Mouse (Mus musculus) Muller cell, postnatal 12 days (primary cell): Measurements from ENCODE around the gene Dusp16.
A peak's percentile ranks its signal among the peaks of the same experiment; 100 is the strongest.
"Not testable (repeated sequence)": the region's sequence is repeated elsewhere in the genome, so short reads cannot be mapped to it uniquely, and the experiment has no call there.

ENCODE experiments used
- DNase-seq: peaks from one replicate; pipeline ENCODE4 v3.0.0-alpha.2; 2015; ENCODE audit errors: inconsistent ontology term

The Dusp16 gene

DNA sequence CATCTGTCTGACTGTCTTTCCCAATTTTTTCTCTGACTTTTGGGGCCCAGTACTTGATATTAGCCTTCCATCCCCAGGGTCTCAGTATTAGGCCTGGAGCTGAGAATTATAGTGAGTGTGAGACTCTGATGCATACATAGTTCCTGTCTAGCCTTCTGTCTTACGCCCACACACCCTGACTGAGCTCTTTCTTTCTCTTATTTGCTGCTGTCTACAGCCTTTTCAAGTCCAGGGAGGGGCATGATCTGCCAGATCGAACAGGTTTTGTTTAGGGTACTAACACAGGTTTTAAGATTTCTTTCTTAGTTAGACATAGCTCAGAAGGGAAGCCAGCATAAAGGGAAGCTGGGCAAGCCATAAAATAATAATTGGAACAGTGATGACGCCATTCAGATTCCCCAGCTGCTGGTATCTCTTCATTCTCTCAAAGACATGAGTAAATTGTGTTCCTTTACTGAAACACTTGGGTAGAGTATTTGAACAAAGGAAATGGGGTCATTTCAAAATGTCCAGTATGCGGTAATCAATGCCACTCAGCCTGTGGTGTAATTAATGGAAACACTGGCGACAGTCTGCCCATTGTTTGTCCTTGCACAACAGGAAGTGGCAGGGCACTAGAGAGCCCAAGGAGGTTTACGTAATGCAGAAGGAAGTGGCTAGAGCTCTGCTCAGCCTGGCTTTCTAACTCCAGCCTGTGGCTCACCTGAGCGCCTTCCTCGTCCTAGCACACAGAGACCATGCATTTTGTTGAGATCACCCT, 91.8 kb downstream of the Dusp16 start:
- peak; percentile 96 for DNase-seq

DNA sequence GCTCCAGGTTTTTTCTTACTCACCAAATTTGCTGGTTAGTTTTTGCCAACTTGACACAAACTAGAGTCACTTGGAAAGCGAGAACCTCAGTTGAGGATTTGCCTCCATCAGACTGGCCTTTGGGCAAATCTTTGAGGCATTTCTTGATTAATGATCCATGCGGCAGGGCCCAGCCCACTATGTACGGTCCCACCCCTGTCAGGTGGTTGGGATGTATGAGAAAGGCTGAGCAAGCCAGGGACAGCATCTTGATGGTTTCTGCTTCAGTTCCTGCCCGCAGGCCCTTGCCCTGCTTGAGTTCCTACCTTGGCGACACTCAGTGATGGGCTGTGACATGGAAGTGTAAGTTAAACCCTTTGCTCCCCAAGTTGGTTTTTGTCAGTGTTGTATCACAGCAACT, 94.2 kb downstream of the Dusp16 start:
- DNase-seq, result no peak

DNA sequence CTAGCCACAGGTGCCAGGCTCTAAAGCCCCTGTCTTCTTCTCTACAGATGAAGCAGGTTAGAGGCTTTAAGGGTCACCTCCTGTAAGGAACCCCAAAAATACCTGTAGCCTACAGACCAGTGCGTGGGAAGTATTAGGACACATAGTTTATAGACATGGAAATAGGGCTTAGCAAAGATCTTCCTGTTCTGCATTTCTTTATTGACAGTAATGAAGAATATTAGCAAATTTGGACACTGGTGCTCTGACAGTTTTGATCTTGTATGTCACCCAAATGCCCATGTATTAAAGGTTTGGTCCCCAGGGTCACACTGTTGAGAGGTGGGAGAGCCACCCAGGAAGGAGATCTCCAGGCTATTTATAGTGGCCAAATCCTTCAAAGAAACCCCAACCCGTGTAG, 95.9 kb downstream of the Dusp16 start:
- DNase-seq, result no peak

DNA sequence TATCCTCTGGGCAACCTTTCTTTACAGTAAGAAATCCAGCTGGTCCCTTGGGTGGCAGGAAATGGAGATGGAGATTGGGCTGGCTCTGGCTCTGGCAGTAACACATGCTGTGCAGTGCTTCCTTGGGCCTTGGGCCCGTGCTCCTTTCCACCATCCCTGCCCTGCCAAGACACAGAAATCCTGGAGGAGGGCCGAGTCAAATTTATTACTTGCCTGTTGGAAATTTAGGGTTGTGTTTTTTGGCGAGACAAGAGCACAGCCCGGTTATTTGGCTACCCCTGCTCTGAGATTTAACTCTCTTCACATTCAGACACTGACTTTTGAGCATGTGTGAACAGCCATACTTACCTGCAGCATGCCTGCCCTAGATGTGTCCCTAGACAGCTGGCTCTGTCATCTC, 96.3 kb downstream of the Dusp16 start:
- DNase-seq, result no peak

DNA sequence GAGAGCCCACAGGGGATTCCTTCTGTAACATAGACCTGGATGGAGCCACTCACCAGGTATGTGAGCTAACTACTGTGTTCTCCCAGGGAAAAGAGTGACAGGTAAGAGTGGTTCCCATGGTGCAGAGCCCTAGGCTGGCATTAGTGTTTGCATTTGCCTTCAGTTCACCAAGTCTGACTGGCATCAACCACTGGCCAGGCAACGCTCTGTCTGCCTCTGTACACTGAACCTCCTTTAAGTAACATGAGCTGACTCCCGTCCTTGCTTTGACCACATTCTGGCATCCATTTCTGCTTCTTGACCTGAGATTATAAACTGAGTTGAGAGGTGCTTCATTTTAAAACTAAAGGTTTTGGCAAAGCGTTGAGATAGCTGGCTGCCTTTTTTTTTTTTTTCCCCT, 96.8 kb downstream of the Dusp16 start:
- DNase-seq, result no peak

DNA sequence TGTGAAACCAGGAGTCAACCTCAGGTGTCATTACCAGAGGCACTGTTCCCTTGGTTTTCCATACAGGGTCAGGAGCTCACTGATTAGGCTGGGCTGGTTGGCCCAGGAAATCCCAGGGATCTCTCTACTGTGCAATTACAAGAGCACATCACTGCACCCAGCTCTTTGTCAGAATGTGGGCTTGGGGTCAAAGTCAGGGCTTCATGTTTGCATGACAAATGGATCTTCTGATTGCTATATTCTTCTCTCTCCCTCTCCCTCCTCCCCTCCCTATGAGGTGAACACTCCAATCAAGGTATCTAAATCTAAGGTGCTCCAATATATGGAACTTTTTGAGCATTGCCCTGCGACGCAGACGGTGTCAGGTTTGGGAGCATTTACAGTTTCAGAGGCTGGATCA, 97.4 kb downstream of the Dusp16 start:
- no peak for DNase-seq

DNA sequence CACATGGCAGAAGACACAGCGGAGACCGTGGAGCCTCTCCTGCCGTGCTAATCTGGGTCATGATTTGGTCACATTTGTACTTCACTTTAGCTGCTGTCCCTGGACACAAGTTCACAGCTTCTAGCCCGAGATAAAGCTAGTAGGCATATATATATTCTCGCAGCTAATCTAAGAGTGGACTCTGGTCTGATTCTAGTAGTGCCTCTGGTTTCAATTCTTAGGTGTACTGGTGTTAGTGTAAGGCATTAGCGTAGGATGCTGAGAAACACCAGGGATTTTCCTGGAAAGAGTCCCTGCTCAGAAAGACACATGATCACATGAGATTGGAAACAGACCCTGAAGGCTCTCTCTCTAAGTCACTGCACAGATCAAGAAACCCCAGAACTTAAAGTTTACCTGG, 97.9 kb downstream of the Dusp16 start:
- DNase-seq, result no peak

DNA sequence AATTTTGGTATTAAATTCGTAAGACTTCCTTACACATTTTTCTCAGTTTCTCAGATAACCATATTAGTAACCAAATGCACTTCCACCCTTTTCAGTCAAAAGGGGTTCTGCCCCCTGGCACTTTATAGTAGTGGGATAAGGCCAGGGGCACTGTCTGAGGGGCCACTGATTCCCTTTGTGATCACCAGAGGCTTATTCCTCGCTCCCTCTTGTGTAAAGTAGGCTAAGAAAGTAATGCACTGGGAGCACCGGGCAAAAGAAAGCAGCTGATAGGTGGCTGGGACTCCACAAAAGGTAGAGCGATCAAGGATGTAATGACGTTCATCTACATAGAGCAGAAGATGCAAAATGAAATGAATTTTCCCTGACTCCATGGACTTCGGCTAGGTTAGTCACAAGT, 106.9 kb downstream of the Dusp16 start:
- DNase-seq, result no peak

DNA sequence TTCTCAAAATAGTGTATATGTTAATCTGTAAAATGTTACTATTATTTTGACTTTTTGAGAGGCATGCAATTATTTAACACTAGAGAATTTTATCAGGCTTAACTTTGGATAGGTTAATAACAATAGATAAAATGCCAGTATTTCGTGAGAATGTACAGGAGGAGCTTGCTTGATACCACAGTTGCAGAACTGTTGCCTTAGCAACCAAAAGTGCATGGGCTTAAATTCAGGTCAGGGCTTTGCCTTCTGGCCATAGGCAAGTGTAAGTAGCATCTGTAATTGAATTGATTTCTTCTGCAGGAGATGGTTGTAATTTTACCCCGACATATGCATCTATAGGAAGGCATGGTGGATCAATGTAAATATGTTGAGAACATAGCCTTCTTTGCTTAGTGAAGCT, 107.4 kb downstream of the Dusp16 start:
- DNase-seq, result no peak

DNA sequence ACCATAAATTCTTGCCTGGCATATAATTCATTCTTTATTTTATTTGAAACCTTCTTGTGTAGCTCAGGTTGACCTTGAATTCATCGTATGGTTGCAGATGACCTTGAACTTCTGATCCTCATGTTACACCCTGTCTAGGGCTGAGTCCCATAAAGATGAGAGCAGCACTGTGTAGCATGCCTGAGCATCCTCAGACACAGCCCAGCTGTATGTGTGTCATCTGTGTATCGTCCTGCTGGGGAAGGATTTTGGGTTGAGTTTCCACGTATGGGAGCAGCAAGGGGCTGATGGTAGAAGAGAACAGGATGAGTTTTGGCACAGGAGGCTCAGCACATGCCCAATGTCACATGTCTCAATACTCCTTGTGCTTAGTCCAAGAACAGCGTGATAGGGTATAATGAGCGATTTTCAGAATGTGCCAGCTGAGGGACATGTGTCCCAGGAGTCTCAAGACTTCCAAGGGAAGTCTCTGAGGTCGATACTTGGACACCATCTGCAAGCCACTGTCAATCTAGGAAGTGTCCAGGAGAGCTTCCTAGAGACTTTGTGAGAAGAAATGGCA, 108.0 kb downstream of the Dusp16 start:
- DNase-seq, result no peak

DNA sequence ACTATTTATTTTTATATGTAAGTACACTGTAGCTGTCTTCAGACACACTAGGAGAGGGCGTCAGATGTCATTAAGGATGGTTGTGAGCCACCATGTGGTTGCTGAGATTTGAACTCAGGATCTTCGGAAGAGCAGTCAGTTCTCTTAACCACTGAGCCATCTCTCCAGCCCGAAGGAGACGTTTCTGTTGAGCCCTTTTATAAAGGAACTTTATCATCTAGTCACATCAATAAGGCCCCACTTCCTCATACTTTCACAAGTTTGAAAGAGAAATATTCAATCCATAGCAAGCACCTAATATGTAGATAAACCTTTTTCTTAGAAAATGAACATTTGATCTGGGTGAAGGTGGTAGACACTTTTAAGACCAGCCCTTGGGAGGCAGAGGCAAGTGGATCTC, 113.1 kb downstream of the Dusp16 start:
- not testable (repeated sequence) for DNase-seq

DNA sequence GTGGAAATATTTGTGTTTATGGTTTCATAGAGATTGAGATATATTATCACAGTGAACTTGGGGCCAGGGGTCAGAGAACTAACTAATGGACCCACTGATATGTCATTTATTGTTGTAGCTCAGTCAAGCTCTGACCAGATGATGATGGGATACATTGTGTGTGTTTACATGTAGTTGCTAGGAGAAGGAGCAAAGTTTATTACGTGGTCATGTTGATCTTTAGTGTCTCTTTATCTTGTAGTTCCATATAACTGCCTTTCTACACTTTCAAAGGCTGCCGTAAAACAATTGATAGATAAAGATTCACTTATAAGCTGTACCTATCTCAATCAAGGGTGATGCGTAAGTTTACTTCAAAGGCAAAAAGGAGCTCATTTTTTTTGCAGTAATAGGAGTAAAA, 114.4 kb downstream of the Dusp16 start:
- no peak for DNase-seq

DNA sequence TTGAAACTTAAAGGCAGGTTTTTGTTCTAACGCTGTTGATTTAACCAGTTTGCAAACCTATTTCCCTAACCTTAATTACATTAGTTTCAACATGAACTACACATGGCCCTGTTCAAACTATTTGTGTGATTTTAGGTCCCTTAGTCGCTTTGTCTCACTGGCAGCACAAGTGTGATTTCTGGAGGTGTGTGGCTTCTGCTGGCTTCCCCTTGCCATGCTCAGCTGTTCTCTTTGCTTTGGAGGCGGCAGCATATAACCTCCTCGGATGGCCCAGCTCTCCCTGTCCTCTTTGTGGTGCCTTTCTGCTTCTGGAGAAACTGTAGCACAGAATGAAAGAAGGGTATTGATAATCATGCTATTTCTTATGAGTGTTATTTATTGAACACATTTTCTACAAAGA, 114.9 kb downstream of the Dusp16 start:
- DNase-seq, result no peak

DNA sequence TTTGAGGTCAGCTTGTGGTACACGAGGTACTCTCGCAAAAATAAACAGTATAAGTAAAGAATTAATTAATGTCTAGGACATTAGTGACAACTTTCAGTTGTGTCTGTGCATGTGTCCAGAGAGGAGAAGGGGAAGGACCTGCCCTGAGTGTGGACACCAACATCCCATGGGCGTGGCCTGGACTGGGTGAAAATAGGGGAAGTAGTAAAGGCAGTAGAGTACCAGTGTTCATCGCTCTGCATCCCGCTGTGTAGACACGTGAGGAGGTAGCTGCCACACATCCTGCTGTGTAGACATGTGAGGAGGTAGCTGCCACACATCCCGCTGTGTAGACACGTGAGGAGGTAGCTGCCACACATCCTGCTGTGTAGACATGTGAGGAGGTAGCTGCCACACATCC, 118.7 kb downstream of the Dusp16 start:
- not testable (repeated sequence) for DNase-seq

DNA sequence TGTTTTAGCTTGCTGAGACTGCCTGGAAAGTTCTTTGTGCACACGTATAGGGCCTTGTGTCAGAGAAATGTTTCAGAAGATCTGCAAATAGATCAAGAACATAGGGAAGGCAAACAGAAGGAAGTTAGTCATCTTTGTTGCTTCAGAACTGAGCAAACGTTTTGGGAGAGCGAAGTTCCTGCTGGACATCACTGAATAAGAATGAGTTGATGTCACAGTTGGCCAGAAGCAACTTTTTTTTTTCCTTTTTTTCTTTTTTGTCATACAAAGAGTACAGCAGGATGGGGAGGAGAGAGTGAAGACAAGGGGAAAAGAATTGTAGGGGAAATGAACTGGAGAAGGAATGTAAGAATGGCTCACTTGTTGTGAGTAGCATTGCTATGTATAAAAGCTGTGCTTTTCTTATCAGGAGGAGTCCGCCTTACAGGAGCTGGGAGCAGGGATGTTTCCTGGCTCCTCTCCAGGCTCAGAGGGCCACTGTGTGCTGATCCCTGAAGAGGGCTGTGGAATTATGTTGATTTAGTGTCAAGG, 121.5 kb downstream of the Dusp16 start:
- DNase-seq, result peak; percentile 90

DNA sequence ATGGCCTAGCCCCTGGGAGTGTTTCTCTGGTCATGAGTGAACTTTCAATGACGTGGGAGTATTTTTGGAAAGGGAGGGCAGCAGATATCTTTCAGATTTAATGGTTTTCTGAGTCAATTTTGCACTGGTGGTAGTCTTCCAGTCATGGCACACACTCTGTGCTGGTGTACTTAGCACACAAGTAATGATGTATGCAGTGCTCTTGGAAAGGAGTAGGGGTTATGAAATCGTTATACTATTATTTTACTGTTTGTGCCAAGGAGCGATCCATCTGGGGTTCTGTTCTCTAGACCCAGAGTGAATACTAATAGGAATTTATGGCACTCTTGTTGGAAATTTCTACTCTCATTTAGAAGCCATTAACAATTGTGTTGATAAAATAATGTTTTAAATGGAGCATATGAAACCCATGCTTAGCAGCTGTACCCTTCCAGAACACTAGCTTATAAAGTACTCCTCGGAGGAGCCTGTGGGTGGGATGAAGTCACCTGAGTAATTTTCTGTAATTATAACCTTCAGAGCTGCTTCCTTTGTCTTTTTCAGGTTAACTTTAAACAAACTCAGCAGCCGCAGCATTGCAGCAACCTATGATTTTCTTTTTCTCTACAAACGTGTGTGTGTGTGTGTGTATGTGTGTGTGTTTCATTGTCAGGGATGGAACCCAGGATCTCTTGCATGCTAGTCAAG, 123.1 kb downstream of the Dusp16 start:
- peak; percentile 30 for DNase-seq

DNA sequence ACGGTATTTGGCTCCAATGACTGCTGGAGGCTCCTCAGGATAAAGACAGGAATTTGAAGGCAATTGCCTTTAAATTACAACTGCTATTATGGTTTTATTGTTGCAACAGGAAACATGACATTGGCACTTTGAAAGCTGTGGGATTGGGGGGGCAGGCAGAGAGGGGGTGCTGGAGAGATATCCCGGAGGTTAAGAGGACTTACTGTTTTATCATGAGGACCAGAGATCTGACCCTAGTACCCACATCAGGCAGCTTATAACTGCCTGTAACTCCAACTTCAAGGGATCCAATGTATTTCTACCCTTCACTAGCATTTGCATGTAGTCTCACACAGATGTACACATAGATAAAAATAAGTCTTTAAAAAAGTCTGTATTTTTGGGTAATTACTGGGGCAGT, 123.9 kb downstream of the Dusp16 start:
- DNase-seq, result no peak

DNA sequence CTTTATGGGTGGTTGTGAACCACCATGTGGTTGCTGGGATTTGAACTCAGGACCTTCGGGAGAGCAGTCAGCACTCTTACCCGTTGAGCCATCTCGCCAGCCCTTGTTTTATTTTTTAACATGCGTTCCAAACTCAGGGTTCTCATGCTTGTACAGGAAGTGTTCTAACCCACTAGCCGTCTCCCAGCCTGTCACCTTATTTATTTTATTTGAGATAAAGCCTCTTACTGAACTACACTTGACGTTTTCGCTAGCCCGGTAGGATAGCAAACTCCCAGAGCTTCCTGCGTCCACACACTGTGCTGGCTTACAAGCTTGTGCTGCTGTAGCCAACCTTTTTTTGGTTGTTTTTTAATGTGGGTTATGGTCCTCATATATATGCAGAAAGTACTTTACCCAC, 126.6 kb downstream of the Dusp16 start:
- no peak for DNase-seq
